Mouse (Mus musculus): Measurements from ENCODE around the gene Thpo.

DNA sequence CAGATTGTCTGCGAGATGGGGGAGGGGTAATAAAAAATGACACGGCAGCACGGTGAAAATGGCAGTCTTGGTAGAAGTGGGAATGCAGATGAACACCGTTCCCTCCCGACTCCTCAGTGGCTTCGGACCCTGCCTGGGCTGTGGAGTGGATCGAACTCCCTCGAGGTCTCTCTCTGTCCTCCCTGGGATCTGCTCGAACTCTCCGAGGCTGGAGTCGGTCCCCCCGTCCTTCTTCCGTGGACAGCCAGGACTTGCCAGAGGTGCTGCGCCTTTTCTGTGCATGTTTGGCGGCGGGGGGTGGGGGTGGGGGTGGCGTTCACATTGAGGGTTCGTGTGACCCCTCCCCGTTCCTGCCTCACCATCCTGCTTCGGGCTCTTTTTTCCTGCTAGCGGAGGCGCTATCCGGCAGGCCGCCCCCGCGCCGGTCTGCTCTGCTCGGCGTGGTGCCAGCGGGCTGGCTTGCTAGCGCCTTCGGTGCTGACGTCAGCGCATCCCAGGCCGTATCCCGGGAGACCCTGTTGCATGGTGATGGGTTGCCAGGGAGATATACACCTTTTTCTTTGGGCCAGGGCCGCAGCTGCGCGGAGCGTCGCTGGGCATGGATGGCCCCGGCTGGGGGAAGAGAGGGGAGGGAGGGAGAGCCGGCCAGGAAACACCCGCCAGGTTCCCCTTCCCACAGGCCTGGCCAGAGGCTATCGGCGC lies 38.5 kb downstream of the Thpo start:
- no peak for TF ChIP-seq CTCF (IDR thresholded peaks at IDR 0.05; ENCODE audit: low read depth, low read length)
- no peak for TF ChIP-seq POLR2A (IDR thresholded peaks at IDR 0.05; ENCODE audit: extremely low read depth, insufficient read depth, low read length)

Measured in liver, adult 2 months (tissue).